Mouse (Mus musculus): ENCODE results near the gene Ptprg.

The Ptprg gene

GRCm38 (mm10) chr14:11553273-11553665 lies at the start of gene Ptprg:
Gene Ptprg, plus strand, starts transcription at chr14:11553532.
- in situ Hi-C loops (cut with MboI, MseI) = no loop called here

GRCm38 (mm10) chr14:11503803-11504365 lies 49.4 kb upstream of the Ptprg start:
- in situ Hi-C loops (cut with MboI, MseI) = no loop called here

- in situ Hi-C loops (cut with MboI, MseI) = no loop called here
Measured at GRCm38 (mm10) chr14:11510173-11510572, 43.2 kb upstream of the Ptprg start.

- in situ Hi-C loops (cut with MboI, MseI) = no loop called here
Measured at GRCm38 (mm10) chr14:11519171-11519570, 34.2 kb upstream of the Ptprg start.

GRCm38 (mm10) chr14:11523052-11523451 lies 30.3 kb upstream of the Ptprg start:
- in situ Hi-C loops (cut with MboI, MseI) = no loop called here

- in situ Hi-C loops (cut with MboI, MseI) = no loop called here
Measured at GRCm38 (mm10) chr14:11529591-11529990, 23.7 kb upstream of the Ptprg start.

GRCm38 (mm10) chr14:11534456-11534855 lies 18.9 kb upstream of the Ptprg start:
- in situ Hi-C loops (cut with MboI, MseI) = no loop called here

GRCm38 (mm10) chr14:11536121-11536520 lies 17.2 kb upstream of the Ptprg start:
- in situ Hi-C loops (cut with MboI, MseI) = no loop called here

- in situ Hi-C loops (cut with MboI, MseI) = no loop called here
Measured at GRCm38 (mm10) chr14:11551892-11552291, 1.4 kb upstream of the Ptprg start.

GRCm38 (mm10) chr14:11552521-11553272 lies 635 bp upstream of the Ptprg start:
- in situ Hi-C loops (cut with MboI, MseI) = no loop called here

- in situ Hi-C loops (cut with MboI, MseI) = no loop called here
Measured at GRCm38 (mm10) chr14:11553679-11554305, 460 bp downstream of the Ptprg start.

- in situ Hi-C loops (cut with MboI, MseI) = no loop called here
Measured at GRCm38 (mm10) chr14:11554306-11555041, 1.1 kb downstream of the Ptprg start.

- in situ Hi-C loops (cut with MboI, MseI) = no loop called here
Measured at GRCm38 (mm10) chr14:11555061-11555501, 1.7 kb downstream of the Ptprg start.

GRCm38 (mm10) chr14:11555521-11556355 lies 2.4 kb downstream of the Ptprg start:
- in situ Hi-C loops (cut with MboI, MseI) = no loop called here

- in situ Hi-C loops (cut with MboI, MseI) = no loop called here
Measured at GRCm38 (mm10) chr14:11556356-11557130, 3.2 kb downstream of the Ptprg start.

- in situ Hi-C loops (cut with MboI, MseI) = no loop called here
Measured at GRCm38 (mm10) chr14:11558496-11558895, 5.2 kb downstream of the Ptprg start.

- in situ Hi-C loops (cut with MboI, MseI) = no loop called here
Measured at GRCm38 (mm10) chr14:11560641-11561232, 7.4 kb downstream of the Ptprg start.

GRCm38 (mm10) chr14:11561397-11561796 lies 8.1 kb downstream of the Ptprg start:
- in situ Hi-C loops (cut with MboI, MseI) = no loop called here

GRCm38 (mm10) chr14:11562870-11563269 lies 9.5 kb downstream of the Ptprg start:
- in situ Hi-C loops (cut with MboI, MseI) = no loop called here

- in situ Hi-C loops (cut with MboI, MseI) = no loop called here
Measured at GRCm38 (mm10) chr14:11563656-11564055, 10.3 kb downstream of the Ptprg start.
